Mouse (Mus musculus): ENCODE measurements around the gene Med11. TPM values are rescaled to one million over a fixed set of nuclear protein-coding genes. Genes with fewer than 3 reads are reported as not detected.
"Not testable (repeated sequence)": the region's sequence is repeated elsewhere in the genome, so short reads cannot be mapped to it uniquely, and the experiment has no call there.

Gene Med11
- total RNA-seq, 2 experiments from 2014 or later = 18.0 to 31.5 TPM

- no peak for ATAC-seq (replicated peaks; ENCODE audit: low FRiP score, poor library complexity, severe bottlenecking)
These were observed 7.8 kb upstream of the Med11 start for GRCm38 (mm10) chr11:70443964-70444363.

- no peak for ATAC-seq (replicated peaks; ENCODE audit: low FRiP score, poor library complexity, severe bottlenecking)
These were observed 7.1 kb upstream of the Med11 start for GRCm38 (mm10) chr11:70444667-70445066.

- ATAC-seq (replicated peaks; ENCODE audit: low FRiP score, poor library complexity, severe bottlenecking) = no peak
These were observed 5.0 kb upstream of the Med11 start for GRCm38 (mm10) chr11:70446756-70447155.

- no peak for ATAC-seq (replicated peaks; ENCODE audit: low FRiP score, poor library complexity, severe bottlenecking)
These were observed 4.3 kb upstream of the Med11 start for GRCm38 (mm10) chr11:70447373-70447772.

- no peak for ATAC-seq (replicated peaks; ENCODE audit: low FRiP score, poor library complexity, severe bottlenecking)
These were observed 793 bp upstream of the Med11 start for GRCm38 (mm10) chr11:70450926-70451325.

GRCm38 (mm10) chr11:70453261-70454044 lies 1.7 kb downstream of the Med11 start:
- no peak for ATAC-seq (replicated peaks; ENCODE audit: low FRiP score, poor library complexity, severe bottlenecking)

- ATAC-seq (replicated peaks; ENCODE audit: low FRiP score, poor library complexity, severe bottlenecking) = no peak
These were observed 7.2 kb downstream of the Med11 start, which contains the start of gene Zmynd15 for GRCm38 (mm10) chr11:70458688-70459600. TSS of gene Zmynd15 (plus strand) at chr11:70459433.

- no peak for ATAC-seq (replicated peaks; ENCODE audit: low FRiP score, poor library complexity, severe bottlenecking)
These were observed 7.9 kb downstream of the Med11 start, which contains the start of gene Cxcl16 for GRCm38 (mm10) chr11:70459601-70460101. TSS of gene Cxcl16 (minus strand) at chr11:70459984.

- ATAC-seq (replicated peaks; ENCODE audit: low FRiP score, poor library complexity, severe bottlenecking) = no peak
These were observed 12.3 kb downstream of the Med11 start for GRCm38 (mm10) chr11:70463970-70464369.

GRCm38 (mm10) chr11:70465211-70465610 lies 13.5 kb downstream of the Med11 start:
- no peak for ATAC-seq (replicated peaks; ENCODE audit: low FRiP score, poor library complexity, severe bottlenecking)

- no peak for ATAC-seq (replicated peaks; ENCODE audit: low FRiP score, poor library complexity, severe bottlenecking)
These were observed 14.1 kb downstream of the Med11 start for GRCm38 (mm10) chr11:70465824-70466223.

GRCm38 (mm10) chr11:70467902-70468619 lies 16.3 kb downstream of the Med11 start:
- ATAC-seq (replicated peaks; ENCODE audit: low FRiP score, poor library complexity, severe bottlenecking) = no peak

GRCm38 (mm10) chr11:70469764-70470163 lies 18.0 kb downstream of the Med11 start:
- no peak for ATAC-seq (replicated peaks; ENCODE audit: low FRiP score, poor library complexity, severe bottlenecking)

- ATAC-seq (replicated peaks; ENCODE audit: low FRiP score, poor library complexity, severe bottlenecking) = no peak
These were observed 21.0 kb downstream of the Med11 start for GRCm38 (mm10) chr11:70472716-70473115.

GRCm38 (mm10) chr11:70473291-70473690 lies 21.6 kb downstream of the Med11 start:
- ATAC-seq (replicated peaks; ENCODE audit: low FRiP score, poor library complexity, severe bottlenecking) = not testable (repeated sequence)

- ATAC-seq (replicated peaks; ENCODE audit: low FRiP score, poor library complexity, severe bottlenecking) = no peak
These were observed 23.3 kb downstream of the Med11 start for GRCm38 (mm10) chr11:70474872-70475534.

- no peak for ATAC-seq (replicated peaks; ENCODE audit: low FRiP score, poor library complexity, severe bottlenecking)
These were observed 33.8 kb downstream of the Med11 start for GRCm38 (mm10) chr11:70485498-70485897.

- ATAC-seq (replicated peaks; ENCODE audit: low FRiP score, poor library complexity, severe bottlenecking) = no peak
These were observed 36.1 kb downstream of the Med11 start for GRCm38 (mm10) chr11:70487816-70488215.

GRCm38 (mm10) chr11:70489138-70489537 lies 37.4 kb downstream of the Med11 start:
- ATAC-seq (replicated peaks; ENCODE audit: low FRiP score, poor library complexity, severe bottlenecking) = no peak
